Mouse (Mus musculus): ENCODE data around the gene Zbtb20. TPM values are rescaled to one million over a fixed set of nuclear protein-coding genes. Genes with fewer than 3 reads are reported as not detected.

Gene Zbtb20
- total RNA-seq, 2 experiments from 2014 or later = 317 to 369 TPM

DNA sequence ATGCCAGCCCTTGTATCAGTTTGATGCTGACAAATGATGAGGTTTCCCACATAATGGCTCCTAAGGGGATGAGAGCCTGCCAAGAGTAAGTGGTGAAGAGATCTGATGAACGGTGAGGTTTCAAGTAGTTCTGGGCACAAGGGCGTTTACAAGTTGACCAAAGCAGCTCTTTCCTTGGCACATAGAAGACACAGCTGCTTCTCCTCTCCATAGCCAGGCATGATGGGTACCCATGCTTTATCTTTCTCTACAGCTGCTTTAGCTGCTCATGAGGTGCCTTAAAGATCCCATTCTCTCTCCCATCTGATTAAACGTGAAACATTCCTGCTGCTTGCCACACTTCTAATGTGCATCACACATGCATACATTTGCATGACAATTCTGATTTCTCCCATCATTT lies 595.4 kb downstream of the Zbtb20 start:
- DNase-seq (ENCODE audit: low spot score in 2 of 2) = no peak

DNA sequence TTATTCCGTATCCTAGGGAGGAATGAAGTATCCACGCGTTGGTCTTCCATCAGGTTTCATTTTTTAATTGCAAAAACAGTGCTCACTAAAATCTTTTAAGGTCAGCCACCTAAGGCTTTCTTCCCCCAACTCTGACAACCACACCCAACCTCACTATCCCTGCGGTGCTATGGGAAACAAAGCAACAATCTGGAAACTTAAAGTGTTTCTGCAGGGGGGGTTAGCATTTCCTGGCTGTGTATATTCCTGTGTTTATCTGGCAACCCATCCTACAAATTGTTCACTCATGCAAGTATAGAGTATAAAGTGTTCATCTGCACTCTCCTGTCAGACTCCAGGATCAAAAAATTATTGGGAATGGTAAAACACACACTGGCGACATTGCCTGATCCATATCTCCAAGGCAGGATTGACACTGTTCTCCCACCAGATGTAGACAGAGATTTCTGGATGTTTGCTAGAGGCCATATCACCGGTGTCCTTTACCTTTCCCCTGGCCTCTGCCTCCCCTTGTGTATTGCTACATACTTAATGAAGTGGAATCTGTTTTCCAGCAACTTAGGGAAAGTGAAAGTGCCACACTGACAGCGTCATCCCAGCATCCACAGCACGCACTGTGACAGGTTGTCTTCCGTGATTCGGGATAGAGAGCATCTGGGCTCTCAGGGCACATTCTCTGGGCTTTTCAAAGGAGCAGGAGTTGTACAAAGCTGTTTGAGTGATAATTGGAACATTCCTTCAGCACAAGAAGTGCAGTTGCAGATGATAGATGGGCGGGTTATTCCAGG lies 599.5 kb downstream of the Zbtb20 start:
- peak in 1 of 2 experiments; percentile 41 for DNase-seq (ENCODE audit: low spot score in 2 of 2)

DNA sequence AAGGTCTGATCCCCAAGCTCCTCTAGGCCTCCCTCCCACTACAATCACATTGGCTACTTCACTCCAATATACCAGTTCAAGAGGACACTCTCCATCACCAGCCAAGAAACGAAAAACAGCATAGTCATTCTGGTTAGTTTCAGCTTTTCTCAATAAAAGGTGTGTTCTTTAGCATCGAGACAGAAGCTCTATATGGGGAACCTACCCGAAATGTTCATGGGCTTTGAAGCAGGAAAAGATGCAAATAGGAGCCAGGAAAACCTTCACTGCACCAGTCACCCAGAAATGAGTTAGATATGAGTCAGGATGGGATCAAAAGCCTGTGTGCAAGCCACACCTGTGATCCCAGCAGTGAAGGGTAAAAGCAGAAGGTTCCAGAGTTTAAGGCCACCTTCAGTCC lies 601.2 kb downstream of the Zbtb20 start:
- DNase-seq (ENCODE audit: low spot score in 2 of 2) = no peak

- no peak for DNase-seq (ENCODE audit: low spot score in 2 of 2)
Observed at GRCm38 (mm10) chr16:43478352-43478751, 602.7 kb downstream of the Zbtb20 start.

DNA sequence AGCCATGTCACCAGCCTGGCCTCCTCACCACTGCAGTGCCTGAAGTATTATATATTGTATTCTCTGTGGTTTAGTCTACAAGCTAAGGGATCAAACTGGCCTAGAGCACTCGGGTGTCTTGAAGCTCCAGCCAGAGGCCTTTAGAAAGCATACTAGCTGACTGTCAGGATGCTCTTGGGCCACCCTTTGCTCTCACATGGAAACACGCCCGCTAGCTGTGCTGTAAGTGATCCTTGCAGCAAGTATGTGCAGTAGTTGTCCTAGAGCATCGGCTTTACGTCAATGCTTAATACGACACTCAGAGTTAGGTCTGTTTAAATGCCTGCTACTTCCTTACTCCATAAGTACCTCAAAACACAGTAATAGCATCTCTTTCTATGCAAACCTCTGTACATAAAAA lies 604.9 kb downstream of the Zbtb20 start:
- no peak for DNase-seq (ENCODE audit: low spot score in 2 of 2)

DNA sequence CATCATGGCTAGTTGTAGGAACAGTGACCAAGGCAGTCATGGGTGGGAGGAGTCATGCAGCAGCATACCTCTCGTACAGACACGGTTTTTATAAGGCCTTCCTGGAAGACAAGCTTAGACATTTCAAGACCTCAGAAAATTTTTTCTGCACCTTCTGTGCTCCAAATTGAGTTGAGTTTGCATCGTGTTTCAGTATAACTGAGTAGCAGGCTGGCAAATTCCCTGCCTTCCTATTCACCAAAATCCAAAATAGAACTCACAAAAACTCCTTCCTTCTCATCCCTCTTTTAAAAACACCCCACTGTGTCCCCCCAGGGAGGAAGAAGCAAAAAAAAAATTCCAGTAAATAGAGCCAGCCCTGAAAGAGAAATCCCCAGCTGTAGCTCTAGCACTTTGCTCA lies 606.4 kb downstream of the Zbtb20 start:
- DNase-seq (ENCODE audit: low spot score in 2 of 2) = no peak

DNA sequence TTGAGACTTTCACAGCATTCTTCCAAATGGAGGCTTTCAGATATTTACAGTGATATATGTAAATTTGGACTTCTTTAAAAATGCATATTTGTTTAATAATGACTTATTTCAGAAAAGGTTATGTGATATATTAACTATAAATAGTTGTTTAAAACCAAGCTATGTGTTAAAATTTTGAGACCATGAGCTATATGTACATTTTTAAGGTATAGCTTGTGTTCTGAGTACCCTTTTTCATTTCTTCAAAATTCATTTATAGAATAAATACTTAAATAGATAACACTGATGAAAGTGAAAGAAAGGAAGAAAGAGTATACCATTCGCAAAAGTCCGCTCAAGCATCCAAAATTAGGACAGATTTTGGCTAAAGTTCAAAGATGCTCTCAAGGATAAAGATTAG lies 607.1 kb downstream of the Zbtb20 start:
- no peak for DNase-seq (ENCODE audit: low spot score in 2 of 2)

GRCm38 (mm10) chr16:43484400-43484799 lies 608.7 kb downstream of the Zbtb20 start:
- DNase-seq (ENCODE audit: low spot score in 2 of 2) = no peak

DNA sequence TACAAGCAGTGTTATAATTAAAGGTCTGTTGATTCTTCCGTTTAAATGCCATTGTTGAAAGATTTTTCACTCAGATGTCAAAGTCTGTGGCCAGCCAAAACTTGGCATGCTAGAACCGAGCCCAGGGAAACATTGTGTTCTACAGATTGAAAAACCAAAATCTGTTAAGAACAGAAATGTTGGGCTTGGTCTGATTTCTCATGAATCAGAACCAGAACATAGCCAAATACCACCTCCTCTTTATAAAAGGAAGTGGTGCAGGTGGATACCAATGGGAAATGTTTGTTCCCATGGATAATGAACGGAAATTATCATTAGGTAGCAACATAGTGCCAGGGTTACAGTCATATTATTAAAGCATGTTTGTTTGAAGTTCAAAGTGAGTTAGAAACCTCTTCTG lies 613.7 kb downstream of the Zbtb20 start:
- DNase-seq (ENCODE audit: low spot score in 2 of 2) = peak in 1 of 2 experiments; percentile 72

GRCm38 (mm10) chr16:43489984-43490383 lies 614.3 kb downstream of the Zbtb20 start:
- peak in 1 of 2 experiments; percentile 73 for DNase-seq (ENCODE audit: low spot score in 2 of 2)

DNA sequence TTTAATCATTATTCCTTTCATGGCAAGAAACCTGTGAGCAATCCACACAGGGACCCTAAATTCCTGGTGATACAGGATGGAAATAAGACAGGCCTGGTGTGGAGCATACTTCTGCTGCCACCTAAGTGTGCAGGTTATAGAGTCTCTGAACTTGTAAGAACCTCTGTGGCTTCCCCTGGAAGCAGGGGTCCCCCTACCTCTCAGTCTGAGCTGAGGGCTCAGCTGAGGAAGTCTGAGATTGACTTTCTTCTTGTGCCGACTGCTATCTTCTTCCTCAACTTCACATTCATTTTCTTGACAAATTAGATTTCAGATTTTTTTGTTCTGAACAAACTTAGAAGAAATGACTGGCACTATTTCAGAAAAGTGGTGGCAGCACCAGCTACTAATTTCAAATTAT lies 617.2 kb downstream of the Zbtb20 start:
- no peak for DNase-seq (ENCODE audit: low spot score in 2 of 2)

- no peak for DNase-seq (ENCODE audit: low spot score in 2 of 2)
Observed at GRCm38 (mm10) chr16:43493596-43494385, 618.1 kb downstream of the Zbtb20 start.

DNA sequence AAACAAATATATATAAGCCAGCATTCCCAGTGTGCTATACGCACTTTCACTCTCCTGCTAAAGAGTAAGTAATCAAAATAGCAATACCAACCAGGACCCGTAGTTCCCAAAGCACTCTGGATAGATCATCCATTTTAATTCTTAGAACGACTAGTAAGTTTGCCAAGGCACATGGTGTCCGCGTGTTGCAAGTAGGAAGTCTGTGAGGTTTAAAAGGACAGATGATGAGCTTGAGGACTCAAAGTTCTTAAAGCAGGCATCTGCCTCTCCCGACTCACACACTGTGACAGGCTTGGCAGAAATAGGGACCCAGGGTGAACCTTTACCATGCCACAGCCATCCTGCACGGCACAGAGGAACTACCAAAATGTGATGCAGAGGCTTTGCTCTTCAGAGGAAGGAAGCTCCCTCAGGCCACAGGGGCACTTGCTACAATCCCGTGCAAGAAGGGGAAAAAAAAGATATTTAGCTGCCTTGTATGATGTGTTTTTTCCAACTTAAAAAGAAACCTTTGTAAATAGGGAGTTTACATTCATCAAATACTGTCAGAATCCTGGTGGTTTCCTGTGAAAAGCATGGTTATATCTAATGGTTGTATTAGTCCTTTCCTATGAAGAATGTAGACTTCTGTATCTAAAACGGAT lies 619.6 kb downstream of the Zbtb20 start:
- DNase-seq (ENCODE audit: low spot score in 2 of 2) = no peak

DNA sequence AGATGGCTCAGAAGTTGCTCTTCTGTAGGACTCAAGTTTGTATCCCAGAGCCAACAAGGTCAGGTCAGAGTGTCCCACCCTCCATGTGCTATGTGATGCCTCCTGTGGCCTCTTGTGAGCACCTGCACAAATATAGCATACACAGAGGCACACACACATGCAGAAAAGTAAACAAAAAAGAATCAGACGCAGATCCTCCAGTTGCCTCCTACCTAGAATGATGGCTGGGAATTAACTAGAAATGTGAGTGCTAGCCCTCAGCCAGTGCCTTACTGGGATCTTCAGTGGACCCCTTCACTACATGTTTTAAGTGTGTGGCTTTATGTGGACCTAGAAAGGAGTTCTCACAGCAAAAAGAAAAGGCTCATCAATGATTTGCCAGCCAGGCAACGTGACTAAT lies 621.4 kb downstream of the Zbtb20 start:
- no peak for DNase-seq (ENCODE audit: low spot score in 2 of 2)

GRCm38 (mm10) chr16:43500132-43500853 lies 624.6 kb downstream of the Zbtb20 start:
- no peak for DNase-seq (ENCODE audit: low spot score in 2 of 2)

DNA sequence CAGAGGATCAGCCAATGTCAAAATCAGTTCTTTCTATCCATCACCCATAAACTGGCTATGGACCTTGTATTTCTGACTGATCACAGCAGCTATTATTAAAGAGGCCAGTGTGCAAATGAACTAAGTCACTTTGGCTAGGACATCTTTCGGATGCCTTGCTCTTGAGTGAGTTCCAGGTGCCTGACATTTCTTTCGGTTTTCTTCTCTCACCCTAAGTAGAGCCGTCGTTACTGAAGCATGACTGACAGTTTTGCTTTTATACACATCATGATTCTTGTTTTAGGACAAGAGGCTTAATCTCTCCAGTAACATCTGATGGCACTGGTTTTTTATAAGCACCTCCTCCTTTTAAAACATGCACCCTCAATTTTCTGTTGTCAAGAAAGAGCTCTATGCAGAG lies 625.6 kb downstream of the Zbtb20 start:
- no peak for DNase-seq (ENCODE audit: low spot score in 2 of 2)

DNA sequence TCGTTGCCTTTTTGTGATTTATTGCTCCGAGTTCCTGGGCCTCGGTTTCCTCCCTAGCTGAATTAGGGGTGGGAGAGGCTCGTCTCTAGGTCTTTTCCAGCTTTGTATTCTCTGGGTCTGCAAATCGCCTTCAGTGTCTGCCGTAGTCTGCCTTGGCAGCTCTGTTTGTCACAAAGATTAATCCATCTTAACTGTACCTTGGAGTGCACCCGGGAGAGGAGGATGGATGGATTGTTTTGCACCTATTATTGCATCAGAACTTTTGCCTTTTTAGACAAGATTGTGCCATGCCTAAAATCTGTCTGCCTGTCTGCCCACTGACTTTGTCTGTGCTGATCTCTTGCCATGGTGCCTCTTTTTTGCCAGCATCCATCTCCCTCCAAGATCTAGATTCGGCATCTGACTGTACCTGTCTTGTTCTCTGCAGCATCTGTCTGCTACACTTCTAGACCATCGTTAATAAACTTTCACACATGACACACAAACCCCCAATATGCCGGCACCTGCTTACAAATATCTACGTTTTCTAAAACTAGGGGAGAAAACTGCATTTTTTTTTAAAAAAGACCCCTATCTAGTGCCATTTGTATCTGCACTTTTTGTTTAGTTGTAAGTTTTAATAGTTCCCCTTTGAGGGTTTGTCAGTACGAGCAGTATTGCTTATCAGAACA lies 626.8 kb downstream of the Zbtb20 start:
- DNase-seq (ENCODE audit: low spot score in 2 of 2) = no peak

DNA sequence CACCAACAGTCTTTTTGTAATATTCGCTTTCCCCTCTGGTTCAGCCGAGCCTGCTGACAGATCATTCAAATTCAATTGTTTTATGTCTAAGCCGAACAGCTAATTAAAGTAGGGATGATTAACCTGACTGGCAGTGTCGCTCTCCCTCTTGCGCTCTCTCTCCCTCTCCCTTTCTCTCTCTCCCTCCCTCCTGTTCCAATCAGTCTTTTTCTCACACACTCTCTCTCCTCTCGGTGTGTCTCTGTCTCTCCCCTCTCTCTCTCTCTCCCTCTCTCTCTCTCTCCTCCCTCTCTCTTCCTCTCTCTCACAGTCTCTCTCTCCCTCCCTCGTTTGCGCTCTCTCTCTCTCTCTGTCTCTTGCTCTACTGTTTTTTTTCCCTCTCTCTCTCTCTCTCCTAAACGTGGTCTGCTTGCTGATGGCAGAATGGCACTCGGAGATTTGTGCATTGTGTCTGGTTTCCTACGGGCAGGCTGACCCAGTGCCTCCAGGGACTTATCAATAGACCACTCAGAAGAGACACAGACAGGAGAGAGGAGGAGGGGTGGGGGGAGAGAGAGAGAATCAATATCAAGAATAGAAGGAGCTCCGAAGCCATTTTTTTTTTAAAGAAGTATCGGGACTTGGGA lies 627.4 kb downstream of the Zbtb20 start:
- DNase-seq (ENCODE audit: low spot score in 2 of 2) = peak in 1 of 2 experiments; percentile 70

- no peak for DNase-seq (ENCODE audit: low spot score in 2 of 2)
Observed at GRCm38 (mm10) chr16:43503636-43504010, 627.9 kb downstream of the Zbtb20 start.

DNA sequence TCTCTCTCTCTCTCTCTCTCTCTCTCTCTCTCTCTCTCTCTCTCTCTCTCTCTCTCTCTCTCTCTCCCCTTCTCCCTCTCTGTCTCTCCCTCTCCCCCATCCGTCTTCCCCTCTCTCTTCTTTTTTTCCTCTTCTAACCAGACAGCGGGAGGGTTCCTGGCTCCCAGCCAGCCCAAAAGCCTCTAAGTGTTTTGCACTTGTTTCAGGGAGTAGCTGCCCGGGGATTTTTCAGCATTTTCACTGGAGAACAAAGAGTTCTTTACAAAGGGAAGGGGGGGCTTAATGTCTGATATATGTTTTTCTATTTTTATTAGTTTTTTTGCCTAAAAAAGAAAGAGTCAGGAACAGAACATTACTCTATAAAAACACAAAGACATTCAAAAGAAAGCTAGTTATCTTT lies 628.5 kb downstream of the Zbtb20 start:
- DNase-seq (ENCODE audit: low spot score in 2 of 2) = peak in 1 of 2 experiments; percentile 91
